Mouse (Mus musculus): ENCODE data around the gene Pced1b.

GRCm38 (mm10) chr15:97406105-97406504 is 159.2 kb downstream of the Pced1b start:
- TF ChIP-seq POLR2A (IDR thresholded peaks at IDR 0.05; ENCODE audit: borderline replicate concordance, low read depth, low read length), result no peak
- TF ChIP-seq CTCF (IDR thresholded peaks at IDR 0.05; ENCODE audit: low read depth, low read length), result no peak
